Mouse (Mus musculus) forebrain, embryonic 16.5 days (tissue): Measurements from ENCODE around the gene Clic3. TPM values are rescaled to one million over a fixed set of nuclear protein-coding genes. Genes with fewer than 3 reads are reported as not detected.

ENCODE experiments used
- ATAC-seq: fragments of 200-750 bp; cut with Nextera tagmentation; 2 replicates; pipeline ENCODE4 v1.8.0; 2017; ENCODE audit warnings: mild to moderate bottlenecking, moderate library complexity
- H3K27ac ChIP-seq: fragments of 300-500 bp; sonication (generic); 2 replicates; pipeline ENCODE4 v1.5.1; 2014; ENCODE audit warnings: low read length, control low read depth
- H3K27me3 ChIP-seq: fragments of 300-500 bp; sonication (generic); replicated peaks from 2 replicates; pipeline ENCODE4 v1.6.1; 2014; ENCODE audit warnings: low read length; ENCODE audit not compliant: control insufficient read depth, insufficient read depth
- H3K36me3 ChIP-seq: fragments of 300-500 bp; sonication (generic); 2 replicates; pipeline ENCODE4 v1.6.1; 2014; ENCODE audit not compliant: control insufficient read depth, insufficient read depth
- H3K4me1 ChIP-seq: fragments of 300-500 bp; sonication (generic); replicated peaks from 2 replicates; pipeline ENCODE4 v1.6.1; 2014; ENCODE audit warnings: low read length; ENCODE audit not compliant: control insufficient read depth, insufficient read depth
- H3K4me2 ChIP-seq: fragments of 300-500 bp; sonication (generic); 2 replicates; pipeline ENCODE4 v1.6.1; 2014; ENCODE audit warnings: mild to moderate bottlenecking, low read length, control low read depth
- H3K4me3 ChIP-seq: fragments of 300-500 bp; sonication (generic); replicated peaks from 2 replicates; pipeline ENCODE4 v1.5.1; 2014; ENCODE audit warnings: mild to moderate bottlenecking, low read length, control low read depth
- H3K9ac ChIP-seq: fragments of 300-500 bp; sonication (generic); replicated peaks from 2 replicates; pipeline ENCODE4 v1.6.1; 2014; ENCODE audit warnings: low read depth, low read length, control low read depth
- H3K9me3 ChIP-seq: fragments of 300-500 bp; sonication (generic); 2 replicates; pipeline ENCODE4 v1.6.1; 2016; ENCODE audit warnings: low read length; ENCODE audit not compliant: control insufficient read depth
- WGBS: fragments of 180-500 bp; shearing (Covaris S2); extraction: QIAGEN DNeasy Blood & Tissue Kit; methylation state at CpG from one replicate; pipeline ENCODE4 v1.1.7; 2014; 5-methylcytosine and 5-hydroxymethylcytosine counted together
- polyA plus RNA-seq: library from polyadenylated mRNA; unstranded; fragments of >200 nt; fragmentation: Nextera tagmentation; extraction: Ambion mirVana; gene quantifications from 2 replicates; pipeline ENCODE4 v1.2.1, GENCODE M21; 2015

The Clic3 gene
- polyA plus RNA-seq, 1 experiment from 2014 or later, result 4.6 TPM

DNA sequence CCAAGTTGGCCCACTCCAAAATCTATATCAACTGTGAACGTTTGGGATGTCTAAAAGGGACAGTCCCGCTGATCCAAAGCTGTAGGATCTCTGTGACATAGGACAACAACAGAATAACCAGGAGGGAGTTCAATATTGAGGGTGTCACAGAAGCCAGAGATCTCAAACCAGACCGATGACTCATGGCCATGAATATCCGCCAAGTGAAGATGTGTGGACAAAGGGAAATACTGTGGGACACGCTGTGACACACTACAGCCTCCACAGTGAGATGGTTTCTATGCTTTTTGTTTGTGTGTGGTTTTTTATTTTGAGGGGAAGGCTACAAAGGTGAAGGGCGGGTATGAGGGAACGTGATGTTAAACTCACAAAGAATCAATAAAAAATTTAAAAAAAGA is 32.0 kb downstream of the Clic3 start:
- Histone ChIP-seq H3K4me1 (no peaks in the 10 kb centered on the region), H3K36me3 (no peaks in the 10 kb centered on the region), H3K27me3 (no peaks in the 10 kb centered on the region), H3K27ac (no peak overlapping the region), H3K9ac (no peak overlapping the region), H3K4me2 (no peak overlapping the region), H3K4me3 (no peak overlapping the region), H3K9me3 (no peaks in the 10 kb centered on the region)
- 87% methylated on average over 7 of the region's 7 CpGs for WGBS
- no peak for ATAC-seq

DNA sequence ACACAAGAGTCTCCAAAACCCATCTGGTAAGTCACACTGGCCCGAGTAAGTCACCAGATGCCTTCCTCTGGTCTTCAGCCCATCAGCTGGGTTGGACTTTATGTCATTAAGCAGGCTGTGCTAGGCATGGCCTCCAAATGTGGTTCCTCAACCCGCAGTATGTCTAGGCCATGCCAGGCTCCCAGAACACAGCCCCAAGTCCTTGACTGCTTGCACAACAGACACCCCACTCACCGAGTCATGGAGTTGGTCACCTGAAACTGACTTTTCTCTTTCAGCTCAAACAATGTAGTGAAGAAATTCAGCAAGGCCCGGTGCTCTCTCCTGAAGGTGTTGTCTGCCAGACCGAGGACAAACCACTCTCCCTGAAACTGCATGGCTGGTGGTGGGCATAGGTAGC is 36.4 kb downstream of the Clic3 start:
- no peak for ATAC-seq
- no peak overlapping the region for H3K4me2 ChIP-seq
- H3K36me3 ChIP-seq, result no peaks in the 10 kb centered on the region
- no peaks in the 10 kb centered on the region for H3K9me3 ChIP-seq
- H3K9ac ChIP-seq, result no peak overlapping the region
- H3K4me3 ChIP-seq, result no peak overlapping the region
- H3K4me1 ChIP-seq, result no peaks in the 10 kb centered on the region
- H3K27ac ChIP-seq, result no peak overlapping the region
- no peaks in the 10 kb centered on the region for H3K27me3 ChIP-seq
- 79% methylated on average over 5 of the region's 5 CpGs for WGBS

DNA sequence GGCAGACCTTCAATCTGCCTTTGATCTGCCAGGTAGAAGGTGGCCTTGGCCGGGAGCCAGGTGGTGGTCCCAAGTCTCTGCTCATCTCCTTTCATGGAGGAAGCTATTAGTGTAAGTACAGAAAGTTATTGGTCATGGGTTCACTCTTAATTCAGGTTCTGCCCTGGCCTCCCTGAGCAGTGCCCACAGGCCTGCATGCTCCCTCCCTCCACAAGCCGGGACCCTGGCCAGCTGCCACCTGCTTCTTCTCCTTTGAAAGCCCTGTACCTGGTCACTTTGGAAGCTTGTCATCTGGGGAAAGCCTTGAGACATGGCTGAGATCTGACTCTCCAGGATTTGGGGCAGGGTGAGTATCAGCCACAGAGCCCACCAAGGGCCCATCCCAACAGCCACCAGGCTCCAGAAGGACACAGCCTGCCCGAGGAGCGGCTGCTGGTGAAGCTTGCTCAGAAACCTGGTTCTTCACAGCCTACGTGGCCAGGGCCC is 36.9 kb downstream of the Clic3 start, which contains the start of gene Lcn12:
Lcn12 (minus strand) TSS at position 436 of the 486 bp plus-strand sequence.
- Histone ChIP-seq H3K27me3 (no peaks in the 10 kb centered on the region), H3K4me3 (no peak within 1 kb of the TSS), H3K36me3 (no peaks in the 10 kb centered on the region), H3K27ac (no peak within 1 kb of the TSS), H3K4me2 (no peak within 1 kb of the TSS), H3K4me1 (no peaks in the 10 kb centered on the region), H3K9me3 (no peaks in the 10 kb centered on the region), H3K9ac (no peak within 1 kb of the TSS)
- ATAC-seq, result no peak
- 87% methylated on average over 5 of the region's 5 CpGs for WGBS

DNA sequence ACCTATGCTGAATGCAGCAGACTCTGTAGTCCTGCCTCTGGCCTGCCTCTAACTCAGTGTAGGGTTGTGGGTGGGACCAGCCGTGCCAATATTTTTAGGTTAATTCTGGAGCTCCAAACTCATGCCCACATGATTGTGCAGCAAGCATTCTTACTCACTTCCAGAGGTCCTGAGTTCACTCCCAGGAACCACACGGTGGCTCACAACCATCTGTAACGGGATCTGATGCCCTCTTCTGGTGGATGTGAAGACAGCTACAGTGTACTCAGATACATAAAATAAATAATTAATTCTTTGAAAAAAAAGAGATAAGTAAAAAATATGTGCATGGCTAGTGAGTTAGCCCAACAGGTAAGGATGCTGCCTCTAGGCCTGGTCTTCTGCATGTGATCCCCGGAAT is 39.8 kb downstream of the Clic3 start:
- Histone ChIP-seq H3K4me3 (no peak overlapping the region), H3K4me1 (peaks cover 6% of the 10 kb centered on the region), H3K27me3 (no peaks in the 10 kb centered on the region), H3K36me3 (no peaks in the 10 kb centered on the region), H3K4me2 (no peak overlapping the region), H3K9ac (no peak overlapping the region), H3K9me3 (no peaks in the 10 kb centered on the region), H3K27ac (no peak overlapping the region)
- ATAC-seq, result no peak
- WGBS, result 45% methylated on average over 4 of the region's 4 CpGs

DNA sequence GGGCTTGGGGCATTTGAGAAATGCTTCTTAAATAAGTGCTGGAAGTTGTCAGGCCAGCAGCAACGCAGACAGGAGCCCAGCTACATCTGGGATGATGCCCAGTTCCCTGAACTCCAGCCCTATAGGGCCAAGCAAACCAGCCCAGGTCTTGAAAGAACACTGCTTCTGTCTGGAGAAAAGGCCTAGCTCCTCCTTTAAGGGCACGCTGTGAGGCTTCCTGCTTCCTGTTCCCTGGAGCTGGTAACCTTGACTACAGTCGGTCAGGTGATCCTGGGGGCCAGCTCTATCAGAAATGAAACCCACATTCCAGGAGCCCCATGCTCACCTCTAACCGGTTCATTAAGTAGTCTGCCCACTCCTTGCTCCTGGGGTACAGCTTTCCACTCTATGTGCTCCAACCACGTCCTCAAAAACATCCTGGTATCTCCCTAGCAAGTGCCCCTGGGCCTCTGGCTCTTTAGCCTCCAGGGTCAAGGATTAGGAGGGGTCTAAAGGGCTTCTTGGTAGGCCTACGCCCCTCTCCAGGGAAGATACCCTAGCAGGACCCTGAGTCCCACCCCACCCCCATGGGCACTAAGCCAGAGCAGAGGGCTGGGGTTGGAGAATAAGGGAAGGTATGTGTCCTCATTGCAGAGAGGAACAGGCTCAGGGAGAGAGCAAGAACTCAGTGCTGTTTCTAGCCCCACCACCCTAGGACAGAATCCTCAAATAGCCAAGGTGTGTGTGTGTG is 41.4 kb downstream of the Clic3 start:
- ATAC-seq, result no peak
- Histone ChIP-seq H3K9ac (no peak overlapping the region), H3K4me1 (peaks cover 13% of the 10 kb centered on the region), H3K27me3 (no peaks in the 10 kb centered on the region), H3K27ac (no peak overlapping the region), H3K4me3 (no peak overlapping the region), H3K36me3 (no peaks in the 10 kb centered on the region), H3K4me2 (no peak overlapping the region), H3K9me3 (no peaks in the 10 kb centered on the region)
- WGBS, result 65% methylated on average over 6 of the region's 6 CpGs

DNA sequence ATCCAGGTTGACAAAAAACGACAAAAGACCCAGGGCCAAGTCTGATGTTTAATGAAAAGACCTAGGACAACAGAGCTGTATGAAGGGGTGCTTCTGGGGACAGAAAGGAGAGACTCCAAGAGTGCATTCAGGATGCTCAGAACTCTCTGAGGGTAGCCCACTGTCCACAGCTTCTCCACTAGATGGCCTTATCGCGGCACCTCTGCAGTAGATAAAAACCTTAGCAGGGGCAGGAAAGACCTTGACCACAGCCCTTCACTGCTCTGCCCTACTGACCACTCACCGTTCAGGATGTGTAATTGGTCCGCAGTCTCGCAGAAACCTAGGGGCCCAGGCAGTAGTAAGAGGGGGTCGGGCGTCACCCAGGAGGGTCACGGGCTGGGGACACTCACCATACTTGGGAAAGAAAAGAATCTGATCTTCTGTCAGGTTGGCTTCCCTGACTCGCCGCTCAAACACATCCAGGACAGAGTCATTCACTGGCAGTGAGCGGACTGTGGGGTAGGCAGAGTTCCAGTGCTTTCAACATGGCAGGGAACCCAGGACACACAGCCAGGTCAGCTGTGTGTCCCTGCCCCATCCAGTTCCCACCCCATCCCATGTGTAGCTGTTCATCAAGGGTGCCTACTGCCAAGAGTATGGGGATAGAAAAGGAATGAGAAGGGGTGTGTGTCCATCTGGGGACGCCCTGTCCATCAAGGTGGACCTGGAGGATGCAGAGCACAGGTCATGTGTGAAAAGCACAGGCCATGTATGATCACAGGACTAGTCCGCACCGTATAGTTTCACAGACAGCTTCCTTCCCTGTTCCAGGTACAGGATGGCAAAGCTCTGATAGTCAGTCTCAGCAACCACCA is 42.2 kb downstream of the Clic3 start:
- Histone ChIP-seq H3K4me3 (no peak overlapping the region), H3K36me3 (peaks cover 2% of the 10 kb centered on the region; the same call in 1 of the 2 replicates), H3K27ac (no peak overlapping the region), H3K9me3 (no peaks in the 10 kb centered on the region), H3K27me3 (no peaks in the 10 kb centered on the region), H3K9ac (no peak overlapping the region), H3K4me1 (peaks cover 13% of the 10 kb centered on the region), H3K4me2 (no peak overlapping the region)
- 71% methylated on average over 15 of the region's 15 CpGs for WGBS
- no peak for ATAC-seq

DNA sequence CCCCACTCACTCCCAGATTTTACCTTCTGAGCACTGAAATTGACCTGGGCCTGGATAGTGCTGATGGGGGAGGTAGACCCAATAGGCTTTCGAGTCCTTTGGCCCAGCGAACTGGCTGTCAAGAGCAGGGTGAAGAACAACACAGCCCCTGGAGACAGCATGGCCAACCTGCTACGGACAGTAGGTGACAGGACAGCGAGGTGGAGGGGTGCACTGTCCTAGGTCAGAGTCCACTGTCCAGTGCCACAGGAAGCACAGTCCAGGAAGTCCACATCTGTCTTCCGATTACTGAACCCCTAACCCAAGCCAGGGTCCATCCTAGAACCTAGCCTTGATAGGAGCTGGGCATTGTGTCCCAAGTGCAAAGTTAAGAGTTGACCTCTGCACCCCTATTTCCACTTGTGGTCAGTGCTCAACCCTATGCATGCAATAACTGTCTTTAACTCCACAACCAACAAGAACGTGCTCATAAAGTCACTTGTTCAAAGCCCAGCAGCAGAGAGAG is 43.5 kb downstream of the Clic3 start:
- Histone ChIP-seq H3K4me1 (peaks cover 13% of the 10 kb centered on the region), H3K9ac (peak overlapping the region; percentile 59), H3K36me3 (peaks cover 15% of the 10 kb centered on the region), H3K27ac (no peak overlapping the region), H3K27me3 (no peaks in the 10 kb centered on the region), H3K4me2 (peak overlapping the region; percentile 68), H3K4me3 (peak overlapping the region; percentile 85), H3K9me3 (no peaks in the 10 kb centered on the region)
- peak; percentile 27 for ATAC-seq
- 65% methylated on average over 6 of the region's 6 CpGs for WGBS

DNA sequence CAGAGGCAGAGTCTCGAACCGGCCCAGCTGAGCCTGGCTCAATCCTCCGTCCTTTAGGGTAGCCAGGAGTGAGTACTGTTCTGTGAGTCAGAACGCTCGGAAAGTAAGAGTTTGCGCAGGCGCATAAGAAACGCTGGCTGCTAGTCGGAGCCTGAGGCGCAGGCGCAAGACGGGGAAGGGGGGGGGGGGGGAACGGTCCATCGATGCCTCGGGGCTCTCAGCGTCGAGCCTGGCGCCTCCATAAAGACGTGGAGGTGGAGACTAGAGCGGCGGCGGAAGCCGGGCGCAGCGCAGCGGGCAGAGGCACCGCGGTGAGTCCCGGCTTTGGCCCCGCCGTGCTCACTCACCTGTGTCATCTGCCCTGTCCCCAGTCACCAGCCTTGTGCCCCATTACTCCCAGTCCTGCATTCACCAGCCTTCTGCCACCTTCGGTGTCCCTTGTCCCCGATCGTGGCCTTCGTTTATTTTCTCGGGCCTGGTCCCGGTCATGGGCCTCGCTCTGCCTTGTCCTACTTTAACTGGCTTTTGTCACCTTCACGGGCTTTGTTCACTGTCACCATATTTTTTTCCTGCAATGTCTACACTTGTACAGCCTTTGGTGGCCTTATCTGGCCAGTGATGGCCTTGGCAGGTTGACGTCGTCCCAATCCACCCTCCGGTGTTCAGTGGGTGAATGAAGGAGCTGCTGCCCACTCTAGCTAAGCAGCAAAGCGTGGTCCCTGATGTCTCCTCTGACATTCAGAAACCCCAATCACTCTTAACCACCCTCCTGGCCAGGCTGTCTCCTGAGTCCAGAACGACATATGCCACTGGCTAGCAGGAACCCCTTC is 44.2 kb downstream of the Clic3 start, which contains the start of gene Fbxw5:
Fbxw5 (plus strand) TSS at position 175 of the 830 bp plus-strand sequence.
- H3K4me2 ChIP-seq, result peak within 1 kb of the TSS; percentile 99
- ATAC-seq, result peak; percentile 93
- peak within 1 kb of the TSS; percentile 93 for H3K9ac ChIP-seq
- peak within 1 kb of the TSS; percentile 85 for H3K4me3 ChIP-seq
- under 1% methylated on average over 36 of the region's 44 CpGs for WGBS
- no peaks in the 10 kb centered on the region for H3K27me3 ChIP-seq
- H3K27ac ChIP-seq, result peak within 1 kb of the TSS; percentile 37
- peaks cover 15% of the 10 kb centered on the region for H3K36me3 ChIP-seq
- peaks cover 13% of the 10 kb centered on the region for H3K4me1 ChIP-seq
- no peaks in the 10 kb centered on the region for H3K9me3 ChIP-seq
